Mouse (Mus musculus): ENCODE data around the gene Tsen2. TPM values are rescaled to one million over a fixed set of nuclear protein-coding genes. Genes with fewer than 3 reads are reported as not detected.

Tsen2 gene
- polyA plus RNA-seq, 1 experiment: 4.2 TPM

- H3K4me1 ChIP-seq (ENCODE audit: control insufficient read depth, insufficient read depth, low read length): no peaks in the 10 kb centered on the region
- TF ChIP-seq CTCF (IDR thresholded peaks at IDR 0.05; ENCODE audit: insufficient read depth, low read length) (no peak), POLR2A (IDR thresholded peaks at IDR 0.05; ENCODE audit: borderline replicate concordance, extremely low read depth, low read depth, low read length) (no peak)
- DNase-seq: no peak
- no peak overlapping the region for H3K4me3 ChIP-seq (replicated peaks; ENCODE audit: extremely low read depth, low read depth, low read length)
- 81% methylated on average over 19 of the region's 19 CpGs for WGBS
Measured at GRCm38 (mm10) chr6:115591692-115592359, 47.4 kb downstream of the Tsen2 start.

DNA sequence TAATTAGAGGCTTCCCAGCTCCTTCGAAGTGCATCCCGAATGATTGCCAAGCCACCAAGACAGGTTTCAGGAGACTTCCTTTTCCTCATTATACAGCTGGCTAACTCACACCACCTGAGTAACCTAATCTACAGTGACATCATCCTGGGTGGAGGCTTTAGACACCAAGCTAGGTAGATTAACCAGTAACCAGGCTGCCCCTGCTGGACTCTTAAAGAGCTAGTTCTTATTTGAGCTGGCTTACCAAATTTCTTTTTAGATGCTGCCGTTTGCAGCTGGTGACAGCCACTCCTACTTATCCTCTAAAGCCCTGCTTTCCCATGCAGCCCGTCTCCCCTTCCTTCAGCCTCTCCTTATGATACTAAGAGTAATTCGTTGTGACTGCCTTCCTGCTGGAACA lies 48.0 kb downstream of the Tsen2 start, which contains the start of gene Mkrn2os:
Gene Mkrn2os (minus strand): TSS at position 119 of the 400 bp plus-strand sequence.
- H3K4me3 ChIP-seq (replicated peaks; ENCODE audit: extremely low read depth, low read depth, low read length): no peak within 1 kb of the TSS
- TF ChIP-seq CTCF (IDR thresholded peaks at IDR 0.05; ENCODE audit: insufficient read depth, low read length): no peak
- no peak for TF ChIP-seq POLR2A (IDR thresholded peaks at IDR 0.05; ENCODE audit: borderline replicate concordance, extremely low read depth, low read depth, low read length)
- no peak for DNase-seq
- H3K4me1 ChIP-seq (ENCODE audit: control insufficient read depth, insufficient read depth, low read length): no peaks in the 10 kb centered on the region
- WGBS: 46% methylated on average over 5 of the region's 5 CpGs

DNA sequence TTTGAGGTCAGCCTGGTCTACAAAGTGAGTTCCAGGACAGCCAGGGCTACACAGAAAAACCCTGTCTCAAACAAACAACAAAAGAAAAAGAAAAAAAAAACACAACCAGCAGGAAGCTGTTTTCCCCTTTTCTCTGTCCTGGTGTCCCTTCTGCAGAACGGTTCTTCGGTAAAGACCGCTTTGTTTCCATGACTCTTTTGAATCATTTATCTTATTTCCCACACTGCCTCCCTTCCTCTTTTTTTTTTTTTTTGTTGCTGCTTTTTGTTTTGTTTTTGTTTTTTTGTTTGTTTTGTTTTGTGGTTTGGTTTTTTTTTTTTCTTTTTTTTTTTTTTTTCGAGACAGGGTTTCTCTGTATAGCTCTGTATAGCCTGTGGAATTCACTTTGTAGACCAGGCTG lies 48.8 kb downstream of the Tsen2 start:
- no peak for DNase-seq
- Histone ChIP-seq H3K4me1 (ENCODE audit: control insufficient read depth, insufficient read depth, low read length) (no peaks in the 10 kb centered on the region), H3K4me3 (replicated peaks; ENCODE audit: extremely low read depth, low read depth, low read length) (no peak overlapping the region)
- TF ChIP-seq POLR2A (IDR thresholded peaks at IDR 0.05; ENCODE audit: borderline replicate concordance, extremely low read depth, low read depth, low read length) (no peak), CTCF (IDR thresholded peaks at IDR 0.05; ENCODE audit: insufficient read depth, low read length) (no peak)
- 69% methylated on average over 4 of the region's 4 CpGs for WGBS

DNA sequence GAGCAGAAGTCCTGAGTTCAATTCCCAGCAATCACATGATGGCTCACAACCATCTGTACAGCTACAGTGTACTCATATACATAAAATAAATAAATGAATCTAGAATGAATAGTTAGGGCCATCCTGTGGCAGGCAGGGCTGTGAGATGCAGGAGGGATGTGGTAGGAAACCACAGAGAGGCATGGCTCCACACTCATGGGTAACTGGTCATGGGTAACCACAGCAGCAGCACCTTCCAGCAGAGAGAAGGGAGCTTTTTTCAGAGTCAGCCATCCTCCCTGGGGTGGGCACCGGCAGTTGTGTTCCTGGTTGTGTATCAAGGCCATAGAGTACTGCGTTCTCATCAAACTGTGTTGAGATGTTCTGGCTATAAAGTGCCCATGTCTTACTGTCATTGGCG lies 50.0 kb downstream of the Tsen2 start:
- no peak overlapping the region for H3K4me3 ChIP-seq (replicated peaks; ENCODE audit: extremely low read depth, low read depth, low read length)
- no peak for TF ChIP-seq CTCF (IDR thresholded peaks at IDR 0.05; ENCODE audit: insufficient read depth, low read length)
- TF ChIP-seq POLR2A (IDR thresholded peaks at IDR 0.05; ENCODE audit: borderline replicate concordance, extremely low read depth, low read depth, low read length): no peak
- no peak for DNase-seq
- WGBS: 68% methylated on average over 3 of the region's 3 CpGs
- no peaks in the 10 kb centered on the region for H3K4me1 ChIP-seq (ENCODE audit: control insufficient read depth, insufficient read depth, low read length)

- no peak for DNase-seq
- H3K4me3 ChIP-seq (replicated peaks; ENCODE audit: extremely low read depth, low read depth, low read length): no peak overlapping the region
- no peaks in the 10 kb centered on the region for H3K4me1 ChIP-seq (ENCODE audit: control insufficient read depth, insufficient read depth, low read length)
- TF ChIP-seq CTCF (IDR thresholded peaks at IDR 0.05; ENCODE audit: insufficient read depth, low read length): no peak
- TF ChIP-seq POLR2A (IDR thresholded peaks at IDR 0.05; ENCODE audit: borderline replicate concordance, extremely low read depth, low read depth, low read length): no peak
- WGBS: 58% methylated on average over 3 of the region's 3 CpGs
Measured at GRCm38 (mm10) chr6:115595667-115596066, 51.2 kb downstream of the Tsen2 start.

DNA sequence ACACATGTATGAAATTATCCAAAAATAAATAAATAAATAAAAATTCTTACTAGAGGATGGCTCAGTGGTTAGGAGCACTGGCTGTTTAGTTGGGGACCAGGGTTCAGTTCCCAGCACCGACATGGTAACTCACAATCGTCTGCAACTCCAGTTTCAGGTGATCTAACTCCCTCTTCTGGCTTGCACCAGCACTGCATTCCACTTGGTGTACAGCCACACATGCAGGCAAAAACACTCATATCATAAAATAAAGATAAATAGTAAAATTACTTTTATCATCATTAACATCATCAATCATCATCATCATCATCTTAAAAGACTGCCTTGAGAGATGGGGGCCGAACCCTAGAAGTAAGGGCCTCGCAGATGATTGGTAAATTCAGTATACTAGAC lies 56.9 kb downstream of the Tsen2 start:
- no peak for DNase-seq
- WGBS: 62% methylated on average over 4 of the region's 4 CpGs
- H3K4me1 ChIP-seq (ENCODE audit: control insufficient read depth, insufficient read depth, low read length): peaks cover 5% of the 10 kb centered on the region; the same call in 1 of the 2 replicates
- no peak for TF ChIP-seq CTCF (IDR thresholded peaks at IDR 0.05; ENCODE audit: insufficient read depth, low read length)
- no peak for TF ChIP-seq POLR2A (IDR thresholded peaks at IDR 0.05; ENCODE audit: borderline replicate concordance, extremely low read depth, low read depth, low read length)
- no peak overlapping the region for H3K4me3 ChIP-seq (replicated peaks; ENCODE audit: extremely low read depth, low read depth, low read length)

DNA sequence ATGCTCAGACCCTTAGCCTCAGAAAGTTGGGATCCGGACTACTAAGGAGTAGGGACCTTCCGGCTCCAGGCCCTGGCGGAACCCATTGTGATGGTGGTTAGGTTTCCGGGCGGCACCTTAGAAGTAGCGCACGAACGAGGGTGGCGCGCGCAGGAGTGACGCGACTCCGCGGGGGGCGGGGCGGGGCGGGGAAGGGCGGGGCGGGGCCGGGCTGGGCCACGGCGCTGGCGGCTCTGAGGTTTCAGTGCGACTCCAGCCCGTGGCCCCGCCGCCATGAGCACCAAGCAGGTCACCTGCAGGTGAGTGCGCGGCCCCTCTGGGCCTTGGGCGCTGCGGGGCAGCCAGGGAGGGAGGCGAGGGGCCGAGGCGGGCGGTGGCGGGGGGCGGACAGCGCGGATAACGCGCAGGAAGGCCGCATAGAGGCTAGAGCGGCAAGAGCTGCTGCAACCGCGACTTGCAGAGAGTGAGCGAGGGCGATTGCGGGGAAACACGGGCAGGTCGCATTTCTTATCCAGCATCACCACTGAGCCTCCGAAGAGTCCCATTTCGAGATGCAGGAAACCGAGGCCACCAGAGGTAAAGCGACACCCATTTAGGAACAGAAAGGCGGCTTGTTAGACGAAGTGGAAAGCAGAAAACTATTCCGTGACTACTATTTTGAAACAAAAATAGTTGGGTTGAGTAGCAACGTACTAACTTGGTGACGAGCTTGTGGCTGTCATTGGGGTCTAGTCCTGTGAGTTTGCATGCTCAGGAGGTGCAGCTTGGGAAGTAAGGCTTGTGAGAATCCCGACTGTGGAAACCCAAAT lies 57.5 kb downstream of the Tsen2 start, which contains the start of gene Mkrn2:
Gene Mkrn2 (plus strand): TSS at position 188 of the 809 bp plus-strand sequence.
- H3K4me1 ChIP-seq (ENCODE audit: control insufficient read depth, insufficient read depth, low read length): peaks cover 5% of the 10 kb centered on the region; the same call in 1 of the 2 replicates
- DNase-seq: peak; percentile 79
- peak within 1 kb of the TSS; percentile 94 for H3K4me3 ChIP-seq (replicated peaks; ENCODE audit: extremely low read depth, low read depth, low read length)
- no peak for TF ChIP-seq CTCF (IDR thresholded peaks at IDR 0.05; ENCODE audit: insufficient read depth, low read length)
- TF ChIP-seq POLR2A (IDR thresholded peaks at IDR 0.05; ENCODE audit: borderline replicate concordance, extremely low read depth, low read depth, low read length): peak; percentile 57; the same call in 1 of the 2 replicates
- under 1% methylated on average over 61 of the region's 61 CpGs for WGBS

DNA sequence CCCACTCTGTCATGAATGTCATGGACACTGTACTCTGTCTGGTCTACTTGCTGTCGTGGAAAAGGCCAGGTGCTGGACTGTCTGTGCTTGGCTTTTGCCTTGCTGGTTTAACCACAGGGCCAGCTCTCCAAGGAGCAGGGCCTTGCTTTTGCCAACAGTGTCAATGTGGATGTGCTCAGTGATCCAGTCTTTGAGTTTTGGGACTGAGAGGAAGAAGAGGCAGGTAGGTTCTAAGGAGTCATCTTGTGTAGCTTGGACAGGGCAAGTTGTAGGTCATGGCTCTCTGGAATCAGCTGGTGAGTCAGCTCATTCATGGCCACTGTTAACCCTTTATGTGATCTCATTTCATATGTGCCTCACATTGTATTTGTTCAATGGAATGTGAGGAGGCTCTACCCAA lies 62.0 kb downstream of the Tsen2 start:
- Histone ChIP-seq H3K4me3 (replicated peaks; ENCODE audit: extremely low read depth, low read depth, low read length) (no peak overlapping the region), H3K4me1 (ENCODE audit: control insufficient read depth, insufficient read depth, low read length) (peaks cover 5% of the 10 kb centered on the region; the same call in 1 of the 2 replicates)
- no peak for DNase-seq
- WGBS: 75% methylated on average over 1 of the region's 1 CpGs
- TF ChIP-seq POLR2A (IDR thresholded peaks at IDR 0.05; ENCODE audit: borderline replicate concordance, extremely low read depth, low read depth, low read length) (no peak), CTCF (IDR thresholded peaks at IDR 0.05; ENCODE audit: insufficient read depth, low read length) (no peak)

- DNase-seq: no peak
- TF ChIP-seq POLR2A (IDR thresholded peaks at IDR 0.05; ENCODE audit: borderline replicate concordance, extremely low read depth, low read depth, low read length) (no peak), CTCF (IDR thresholded peaks at IDR 0.05; ENCODE audit: insufficient read depth, low read length) (no peak)
- Histone ChIP-seq H3K4me3 (replicated peaks; ENCODE audit: extremely low read depth, low read depth, low read length) (no peak overlapping the region), H3K4me1 (ENCODE audit: control insufficient read depth, insufficient read depth, low read length) (peaks cover 5% of the 10 kb centered on the region; the same call in 1 of the 2 replicates)
- WGBS: 71% methylated on average over 4 of the region's 4 CpGs
Measured at GRCm38 (mm10) chr6:115607429-115607828, 63.0 kb downstream of the Tsen2 start.

Measured in lung, adult 2 months (tissue).